Mouse (Mus musculus) kidney, postnatal 36 days (tissue): Measurements from ENCODE around the gene Gm14698.
A peak's percentile ranks its signal among the peaks of the same experiment; 100 is the strongest.
"Not testable (repeated sequence)": the region's sequence is repeated elsewhere in the genome, so short reads cannot be mapped to it uniquely, and the experiment has no call there.

ENCODE experiments used
- DNase-seq, 2 experiments: peaks; one replicate each; pipeline ENCODE4 v3.0.0; 2021 to 2022; ENCODE audit warnings: mixed read lengths in 2 of 2

Gm14698 gene

GRCm38 (mm10) chrX:68821059-68821458, at the start of gene Gm14698:
Gene Gm14698, plus strand, starts transcription at chrX:68821093.
- peak in 1 of 2 experiments; percentile 4 for DNase-seq

GRCm38 (mm10) chrX:68820449-68820848, 444 bp upstream of the Gm14698 start:
- DNase-seq: not testable (repeated sequence)

GRCm38 (mm10) chrX:68839548-68840444, 18.9 kb downstream of the Gm14698 start:
- no peak for DNase-seq

GRCm38 (mm10) chrX:68865145-68865544, 44.3 kb downstream of the Gm14698 start:
- no peak for DNase-seq
